Mouse (Mus musculus) heart, embryonic 15.5 days (tissue): ENCODE data around the gene Smpdl3a. TPM values are rescaled to one million over a fixed set of nuclear protein-coding genes. Genes with fewer than 3 reads are reported as not detected.

Experiments
- ATAC-seq: fragments of 200-750 bp; cut with Nextera tagmentation; replicated peaks from 2 replicates; pipeline ENCODE4 v1.8.0; 2017; ENCODE audit warnings: low read depth, moderate TSS enrichment; ENCODE audit not compliant: insufficient number of reproducible peaks, insufficient read depth, low FRiP score
- H3K27ac ChIP-seq: fragments of 300-500 bp; sonication (generic); 2 replicates; pipeline ENCODE4 v1.5.1; 2015; ENCODE audit warnings: mild to moderate bottlenecking, inconsistent platforms
- H3K27me3 ChIP-seq: fragments of 300-500 bp; sonication (generic); 2 replicates; pipeline ENCODE4 v1.6.1; 2015; ENCODE audit warnings: inconsistent platforms
- H3K36me3 ChIP-seq: fragments of 300-500 bp; sonication (generic); 2 replicates; pipeline ENCODE4 v1.6.1; 2015; ENCODE audit warnings: mild to moderate bottlenecking, inconsistent platforms
- H3K4me1 ChIP-seq: fragments of 300-500 bp; sonication (generic); replicated peaks from 2 replicates; pipeline ENCODE4 v1.6.1; 2015; ENCODE audit warnings: inconsistent platforms
- H3K4me2 ChIP-seq: fragments of 300-500 bp; sonication (generic); 2 replicates; pipeline ENCODE4 v1.6.1; 2015; ENCODE audit warnings: inconsistent platforms, mild to moderate bottlenecking, moderate library complexity
- H3K4me3 ChIP-seq: fragments of 300-500 bp; sonication (generic); 2 replicates; pipeline ENCODE4 v1.5.1; 2015; ENCODE audit warnings: mild to moderate bottlenecking, inconsistent platforms
- H3K9ac ChIP-seq: fragments of 300-500 bp; sonication (generic); 2 replicates; pipeline ENCODE4 v1.6.1; 2015; ENCODE audit warnings: mild to moderate bottlenecking, inconsistent platforms
- H3K9me3 ChIP-seq: fragments of 300-500 bp; sonication (generic); replicated peaks from 2 replicates; pipeline ENCODE4 v1.6.1; 2016; ENCODE audit warnings: inconsistent platforms
- WGBS: fragments of 180-500 bp; shearing (Covaris S2); methylation state at CpG from one replicate; pipeline ENCODE4 v1.1.7; 2015; ENCODE audit warnings: mixed read lengths; 5-methylcytosine and 5-hydroxymethylcytosine counted together
- polyA plus RNA-seq: library from polyadenylated mRNA; unstranded; fragments of >200 nt; fragmentation: Nextera tagmentation; extraction: Ambion mirVana; gene quantifications from 2 replicates; pipeline ENCODE4 v1.2.1, GENCODE M21; 2015

Gene Smpdl3a
- polyA plus RNA-seq, 1 experiment from 2014 or later: 33.2 TPM

DNA sequence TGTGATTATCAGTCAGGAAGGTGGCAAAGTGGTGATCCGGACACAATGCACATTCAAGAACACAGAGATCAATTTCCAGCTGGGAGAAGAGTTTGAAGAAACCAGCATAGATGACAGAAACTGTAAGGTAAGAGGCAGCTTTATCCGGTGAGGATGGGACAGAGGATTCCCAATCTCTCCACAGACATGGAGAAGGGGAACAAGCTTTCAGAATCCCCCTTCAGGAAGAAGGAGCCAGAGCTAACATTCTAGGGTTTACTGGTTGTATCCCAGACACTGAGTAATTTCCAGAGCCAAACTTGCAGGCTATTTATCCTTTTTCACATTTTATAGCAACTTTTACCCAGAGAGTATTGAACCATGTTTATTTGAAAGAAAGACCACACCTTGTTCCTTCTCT is 8.6 kb upstream of the Smpdl3a start:
- no peak for ATAC-seq
- no peak overlapping the region for H3K9ac ChIP-seq
- H3K36me3 ChIP-seq: no peaks in the 10 kb centered on the region
- no peak overlapping the region for H3K27ac ChIP-seq
- WGBS: 74% methylated on average over 2 of the region's 2 CpGs
- H3K4me3 ChIP-seq: no peak overlapping the region
- no peak overlapping the region for H3K4me2 ChIP-seq
- no peaks in the 10 kb centered on the region for H3K27me3 ChIP-seq
- H3K9me3 ChIP-seq: no peaks in the 10 kb centered on the region
- H3K4me1 ChIP-seq: no peaks in the 10 kb centered on the region; the same call in 1 of the 2 replicates

DNA sequence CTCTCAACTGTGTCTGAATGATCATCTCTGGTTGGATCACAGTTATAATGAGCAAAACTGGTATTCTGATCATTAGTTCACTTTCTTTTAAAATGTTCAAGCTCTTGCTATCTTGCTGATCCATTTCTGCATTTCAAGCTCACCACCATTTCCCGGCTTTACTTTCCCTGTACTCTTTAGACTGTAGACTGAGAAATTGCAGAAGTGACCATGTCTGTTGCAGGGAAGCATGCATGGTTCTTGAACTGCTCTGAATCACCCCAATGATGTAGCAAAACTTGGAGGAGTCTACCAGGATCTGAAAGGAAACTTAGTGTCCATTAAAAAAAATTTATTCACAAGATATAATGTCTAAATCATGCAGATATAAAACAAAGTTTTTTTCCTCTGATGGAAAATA is 1.2 kb upstream of the Smpdl3a start:
- H3K27me3 ChIP-seq: no peaks in the 10 kb centered on the region
- H3K36me3 ChIP-seq: no peaks in the 10 kb centered on the region
- H3K4me1 ChIP-seq: peaks cover 5% of the 10 kb centered on the region
- H3K9ac ChIP-seq: no peak overlapping the region
- no peak for ATAC-seq
- WGBS: 88% methylated on average over 1 of the region's 1 CpGs
- H3K4me2 ChIP-seq: no peak overlapping the region
- H3K27ac ChIP-seq: no peak overlapping the region
- H3K4me3 ChIP-seq: no peak overlapping the region
- H3K9me3 ChIP-seq: no peaks in the 10 kb centered on the region

DNA sequence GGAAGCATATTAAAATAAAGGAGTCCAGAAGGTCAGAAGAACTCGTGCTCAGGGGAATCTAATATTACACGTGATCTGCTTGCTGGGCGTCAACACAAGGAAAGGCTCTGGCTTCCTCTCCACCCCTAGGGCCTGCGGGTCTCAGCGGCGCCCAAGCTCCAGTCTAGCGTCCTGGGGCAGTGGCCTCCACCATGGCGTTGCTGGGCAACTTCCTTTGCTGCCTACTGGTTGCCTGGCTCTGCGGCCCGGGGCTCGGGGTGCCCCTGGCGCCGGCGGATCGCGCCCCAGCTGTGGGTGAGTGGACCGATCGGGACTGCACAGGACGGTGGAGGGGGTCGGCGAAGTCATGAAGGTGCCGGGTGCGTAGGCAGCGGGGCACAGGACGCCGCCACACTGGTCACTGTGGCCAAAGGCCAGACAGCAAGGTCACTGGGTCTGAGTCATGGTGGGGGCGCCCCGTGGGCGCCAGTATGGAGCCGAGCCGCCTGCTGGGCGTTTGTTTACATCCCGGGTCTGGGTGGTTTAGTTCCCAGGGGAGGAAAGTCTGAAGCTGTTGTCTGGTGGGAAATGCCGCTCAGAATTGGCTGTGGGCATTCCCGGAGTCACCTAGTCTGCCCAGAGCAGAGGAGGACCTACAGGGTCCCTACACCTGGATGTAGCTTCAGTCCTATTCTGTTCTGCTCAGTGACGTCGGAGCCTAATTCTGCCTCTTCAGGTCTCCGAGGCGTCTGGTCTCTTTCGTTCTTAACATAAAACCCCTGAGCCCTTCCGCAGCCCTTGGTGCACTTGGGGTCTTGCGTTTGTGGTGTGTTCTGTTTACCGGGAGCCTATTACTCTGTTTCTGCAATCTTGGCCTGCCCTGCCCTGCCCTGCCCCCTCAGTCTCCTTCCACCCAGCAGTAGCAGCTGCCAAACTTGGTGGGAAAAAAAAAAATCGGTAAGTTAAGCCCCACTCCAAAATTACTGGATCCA is 641 bp downstream of the Smpdl3a start:
- Histone ChIP-seq H3K4me1 (peaks cover 5% of the 10 kb centered on the region), H3K4me3 (peak overlapping the region; percentile 73), H3K4me2 (peak overlapping the region; percentile 92), H3K27me3 (no peaks in the 10 kb centered on the region), H3K9me3 (no peaks in the 10 kb centered on the region), H3K36me3 (no peaks in the 10 kb centered on the region), H3K9ac (peak overlapping the region; percentile 72), H3K27ac (peak overlapping the region; percentile 76)
- WGBS: under 1% methylated on average over 44 of the region's 44 CpGs
- peak; percentile 81 for ATAC-seq

DNA sequence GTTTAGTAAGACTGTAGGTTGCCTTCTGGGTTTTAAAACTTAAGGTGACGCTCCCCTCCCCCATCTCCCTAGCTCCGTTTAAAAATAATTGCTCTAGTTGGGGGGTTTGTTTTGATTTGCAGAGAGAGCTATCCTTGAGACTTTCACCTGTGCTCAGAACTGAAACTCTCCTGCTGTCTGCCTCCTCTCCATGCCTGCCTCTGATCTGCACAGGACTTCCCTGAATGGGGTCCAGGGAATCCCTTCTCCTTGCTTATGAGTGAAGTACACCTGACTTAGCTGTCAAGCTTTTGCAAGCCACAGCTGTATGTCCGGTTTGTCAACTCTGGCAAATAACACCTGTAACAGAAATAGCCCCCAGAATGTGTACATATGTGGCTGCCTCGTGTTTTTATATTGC is 1.4 kb downstream of the Smpdl3a start:
- no peaks in the 10 kb centered on the region for H3K36me3 ChIP-seq

DNA sequence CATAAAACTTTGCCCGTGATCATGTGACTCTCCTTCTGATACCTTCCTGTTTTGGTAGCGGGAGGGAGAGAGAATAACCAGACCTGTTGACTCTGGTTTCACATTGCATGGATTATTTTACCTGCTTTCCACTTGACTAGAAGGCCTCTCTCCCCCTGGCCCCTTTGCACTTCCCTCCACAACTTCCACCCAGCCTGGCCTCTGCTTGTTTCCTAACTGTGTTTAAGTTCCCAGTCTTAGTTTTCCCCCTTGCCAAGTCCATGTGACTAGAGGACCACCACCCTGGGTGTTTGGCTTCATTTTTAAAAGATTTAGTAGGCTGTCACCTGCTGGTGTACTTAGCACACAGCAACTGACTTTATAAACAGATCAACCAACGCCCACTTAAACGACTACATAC is 1.9 kb downstream of the Smpdl3a start:
- peak overlapping the region; percentile 92 for H3K4me2 ChIP-seq
- WGBS: 33% methylated on average over 4 of the region's 4 CpGs
- H3K4me1 ChIP-seq: peaks cover 5% of the 10 kb centered on the region
- H3K27me3 ChIP-seq: no peaks in the 10 kb centered on the region
- no peak overlapping the region for H3K9ac ChIP-seq
- no peaks in the 10 kb centered on the region for H3K9me3 ChIP-seq
- H3K27ac ChIP-seq: no peak overlapping the region
- no peaks in the 10 kb centered on the region for H3K36me3 ChIP-seq
- peak overlapping the region; percentile 73 for H3K4me3 ChIP-seq
- no peak; the same call in 1 of the 2 replicates for ATAC-seq

More for the DNA sequence above, 1.4 kb downstream of the Smpdl3a start:
- WGBS: 24% methylated on average over 4 of the region's 4 CpGs
- Histone ChIP-seq H3K4me3 (peak overlapping the region; percentile 73), H3K4me1 (peaks cover 5% of the 10 kb centered on the region), H3K27ac (peak overlapping the region; percentile 76), H3K27me3 (no peaks in the 10 kb centered on the region), H3K9me3 (no peaks in the 10 kb centered on the region), H3K9ac (peak overlapping the region; percentile 72), H3K4me2 (peak overlapping the region; percentile 92)
- ATAC-seq: no peak

DNA sequence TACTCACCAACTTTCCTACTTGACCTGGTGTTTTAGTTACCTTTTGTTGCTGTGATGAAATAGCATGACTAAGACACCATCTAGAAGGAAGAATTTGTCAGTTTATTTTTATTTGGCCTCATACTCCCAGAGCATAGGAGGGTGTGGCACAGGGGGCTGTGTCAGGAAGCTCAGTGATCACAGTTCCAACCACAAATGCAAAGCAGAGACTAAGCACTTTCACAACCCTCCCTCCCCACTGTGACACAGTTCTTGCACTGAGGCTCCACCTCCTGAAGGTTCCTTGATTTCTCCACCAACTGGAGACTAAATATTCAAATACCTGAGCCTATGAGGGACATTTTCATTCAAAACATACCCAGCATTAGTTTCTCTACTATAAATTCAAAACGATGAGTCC is 5.4 kb downstream of the Smpdl3a start:
- ATAC-seq: no peak
- 75% methylated on average over 1 of the region's 1 CpGs for WGBS
- Histone ChIP-seq H3K9ac (no peak overlapping the region), H3K4me1 (peaks cover 5% of the 10 kb centered on the region), H3K4me3 (no peak overlapping the region), H3K27ac (no peak overlapping the region), H3K36me3 (no peaks in the 10 kb centered on the region), H3K27me3 (no peaks in the 10 kb centered on the region), H3K4me2 (no peak overlapping the region), H3K9me3 (no peaks in the 10 kb centered on the region)

DNA sequence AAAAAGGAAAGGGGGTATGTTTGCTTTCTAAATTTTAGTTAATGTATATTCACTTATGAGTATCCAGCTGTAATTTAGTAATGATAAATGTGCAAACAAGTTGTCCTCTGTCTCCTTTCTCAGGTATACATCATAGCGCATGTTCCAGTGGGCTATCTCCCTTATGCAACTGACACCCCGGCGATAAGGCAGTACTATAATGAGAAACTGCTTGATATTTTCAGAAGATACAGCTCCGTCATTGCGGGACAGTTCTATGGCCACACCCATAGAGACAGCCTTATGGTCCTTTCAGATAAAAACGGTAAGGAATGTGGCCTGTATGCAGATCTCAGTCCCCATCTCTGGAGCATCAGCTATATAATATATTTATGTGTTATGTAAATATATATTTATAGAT is 13.6 kb downstream of the Smpdl3a start:
- Histone ChIP-seq H3K4me3 (no peak overlapping the region), H3K36me3 (no peaks in the 10 kb centered on the region), H3K4me2 (no peak overlapping the region), H3K27me3 (no peaks in the 10 kb centered on the region), H3K9me3 (no peaks in the 10 kb centered on the region), H3K27ac (no peak overlapping the region), H3K9ac (no peak overlapping the region), H3K4me1 (no peaks in the 10 kb centered on the region)
- WGBS: 81% methylated on average over 6 of the region's 6 CpGs
- ATAC-seq: no peak

DNA sequence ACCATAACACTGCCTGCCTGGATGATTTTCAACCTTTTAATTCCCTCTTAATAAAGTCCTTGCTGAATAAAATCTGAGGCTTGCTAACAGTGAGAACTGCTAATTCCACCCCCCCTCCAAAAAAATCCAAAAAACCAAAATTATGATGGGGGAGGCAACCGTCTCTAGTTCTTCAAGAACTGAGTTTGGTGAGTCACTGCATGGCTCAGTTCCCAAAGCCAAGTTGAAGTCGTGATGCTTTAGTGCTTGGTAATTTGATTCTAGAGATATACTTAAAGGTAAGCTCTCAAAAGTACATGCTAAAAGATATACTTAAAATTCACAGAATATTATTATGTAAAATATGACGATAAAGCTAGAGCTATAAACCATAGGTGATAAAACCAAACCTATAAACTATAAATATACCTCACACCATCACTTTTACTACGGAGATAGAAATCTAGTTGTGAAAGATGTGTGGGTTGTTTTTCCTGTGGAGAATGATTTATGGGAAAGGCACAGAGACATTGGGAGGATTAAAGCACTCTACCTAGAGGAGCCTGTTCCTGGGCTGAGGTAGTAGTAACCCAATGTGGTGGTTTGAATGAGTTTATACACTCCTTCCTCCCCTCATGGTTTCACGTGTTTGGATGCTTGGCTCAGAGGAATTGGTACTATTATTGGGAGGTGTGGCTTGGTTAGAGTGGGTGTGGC is 18.2 kb downstream of the Smpdl3a start:
- no peaks in the 10 kb centered on the region for H3K36me3 ChIP-seq
- H3K27me3 ChIP-seq: no peaks in the 10 kb centered on the region
- H3K9me3 ChIP-seq: no peaks in the 10 kb centered on the region
- no peak overlapping the region for H3K27ac ChIP-seq
- no peak overlapping the region for H3K4me3 ChIP-seq
- WGBS: 81% methylated on average over 5 of the region's 5 CpGs
- ATAC-seq: no peak
- no peak overlapping the region for H3K4me2 ChIP-seq
- H3K4me1 ChIP-seq: no peaks in the 10 kb centered on the region
- no peak overlapping the region for H3K9ac ChIP-seq

DNA sequence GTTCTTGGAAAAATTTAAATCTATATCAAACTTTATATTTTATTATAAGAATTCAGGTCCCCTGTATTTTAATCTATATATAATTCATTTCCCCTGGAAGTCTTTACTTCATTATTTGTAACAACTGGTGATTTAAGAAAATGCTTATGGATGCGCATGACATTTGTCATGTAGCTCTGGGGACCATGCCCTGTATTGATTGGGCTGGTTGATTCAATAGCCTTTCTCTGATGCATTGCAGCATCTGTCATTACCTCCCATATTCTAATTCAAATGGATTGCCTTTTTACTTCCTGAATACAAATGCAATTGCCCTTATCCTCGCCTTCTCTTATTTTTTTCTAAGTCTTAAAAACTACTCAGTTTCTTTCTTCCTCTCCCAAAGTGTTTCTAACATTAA is 20.2 kb downstream of the Smpdl3a start:
- no peaks in the 10 kb centered on the region for H3K36me3 ChIP-seq
- ATAC-seq: no peak
- 82% methylated on average over 2 of the region's 2 CpGs for WGBS

DNA sequence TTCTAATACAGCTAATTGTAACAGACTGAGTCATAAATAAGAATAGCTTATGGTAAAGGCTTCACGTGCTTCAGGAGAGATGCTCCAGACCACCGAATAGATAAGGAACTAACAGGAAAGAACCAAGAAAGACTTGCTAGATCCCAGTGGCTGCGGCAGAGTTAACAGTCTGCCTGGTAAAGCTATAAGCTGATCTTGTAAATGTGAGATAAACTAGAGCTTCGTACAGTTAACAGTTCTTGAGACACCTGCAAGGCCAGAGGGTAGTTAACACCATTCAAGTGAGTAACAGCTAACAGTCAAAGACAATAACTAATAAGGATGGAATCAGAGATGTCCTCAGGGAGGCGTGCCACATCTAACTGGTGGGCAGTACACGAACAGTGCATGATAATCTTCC is 21.7 kb downstream of the Smpdl3a start:
- 62% methylated on average over 6 of the region's 6 CpGs for WGBS
- Histone ChIP-seq H3K4me3 (no peak overlapping the region), H3K9ac (no peak overlapping the region), H3K27ac (no peak overlapping the region), H3K4me1 (no peaks in the 10 kb centered on the region), H3K4me2 (no peak overlapping the region), H3K36me3 (no peaks in the 10 kb centered on the region), H3K9me3 (no peaks in the 10 kb centered on the region), H3K27me3 (no peaks in the 10 kb centered on the region)
- ATAC-seq: no peak

More for the DNA sequence above, 20.2 kb downstream of the Smpdl3a start:
- Histone ChIP-seq H3K27me3 (no peaks in the 10 kb centered on the region), H3K9ac (no peak overlapping the region), H3K27ac (no peak overlapping the region), H3K9me3 (no peaks in the 10 kb centered on the region), H3K4me3 (no peak overlapping the region), H3K4me1 (no peaks in the 10 kb centered on the region), H3K4me2 (no peak overlapping the region)

DNA sequence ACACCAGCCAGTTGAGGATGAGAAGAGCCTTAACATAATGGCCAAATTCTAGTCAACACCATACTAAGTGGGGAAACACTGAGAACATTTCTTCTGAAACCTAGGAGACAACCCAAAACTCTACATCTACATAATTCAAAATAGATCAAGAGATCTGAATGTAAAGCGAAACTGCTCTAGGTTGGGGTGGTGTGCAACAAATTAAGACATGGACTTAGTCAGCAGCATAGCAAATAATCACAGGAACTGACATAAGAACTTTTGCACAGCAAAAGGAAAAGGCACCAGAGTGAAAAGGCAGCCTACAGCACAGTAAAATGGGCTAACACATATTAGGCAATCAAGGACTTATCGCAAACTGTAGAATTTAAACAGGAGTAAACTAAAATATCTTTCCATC is 25.1 kb downstream of the Smpdl3a start:
- Histone ChIP-seq H3K4me2 (no peak overlapping the region), H3K4me3 (no peak overlapping the region), H3K36me3 (no peaks in the 10 kb centered on the region), H3K9ac (no peak overlapping the region), H3K9me3 (no peaks in the 10 kb centered on the region), H3K4me1 (no peaks in the 10 kb centered on the region), H3K27me3 (no peaks in the 10 kb centered on the region), H3K27ac (no peak overlapping the region)
- no peak for ATAC-seq
- WGBS: 83% methylated on average over 2 of the region's 2 CpGs
